Mouse (Mus musculus): ENCODE results near the gene Lrp4. TPM values are rescaled to one million over a fixed set of nuclear protein-coding genes. Genes with fewer than 3 reads are reported as not detected.
A peak's percentile ranks its signal among the peaks of the same experiment; 100 is the strongest.

The Lrp4 gene
- polyA plus RNA-seq, 1 experiment from 2014 or later, result 7.6 TPM

- TF ChIP-seq CTCF (IDR thresholded peaks at IDR 0.05; ENCODE audit: low read depth), result no peak
- Histone ChIP-seq H3K27me3 (ENCODE audit: insufficient read depth, low read length) (no peaks in the 10 kb centered on the region), H3K4me2 (no peak overlapping the region), H3K4me1 (ENCODE audit: insufficient read depth) (peaks cover 2% of the 10 kb centered on the region; the same call in 1 of the 2 replicates), H3K36me3 (ENCODE audit: insufficient read depth) (peaks cover 7% of the 10 kb centered on the region; the same call in 1 of the 2 replicates), H3K27ac (ENCODE audit: low read depth) (peak overlapping the region; percentile 72), H3K4me3 (ENCODE audit: low read depth, low read length) (no peak overlapping the region), H3K9ac (no peak overlapping the region), H3K9me3 (ENCODE audit: low read depth, low read length) (no peaks in the 10 kb centered on the region)
- peak; percentile 50 for DNase-seq
- 50% methylated on average over 8 of the region's 8 CpGs for WGBS
- no peak for ATAC-seq (ENCODE audit: insufficient read depth)
Observed at GRCm38 (mm10) chr2:91467613-91468012, 10.3 kb downstream of the Lrp4 start.

GRCm38 (mm10) chr2:91470055-91470647 is 12.8 kb downstream of the Lrp4 start:
- no peaks in the 10 kb centered on the region; the same call in 1 of the 2 replicates for H3K4me1 ChIP-seq (ENCODE audit: insufficient read depth)
- no peak overlapping the region for H3K9ac ChIP-seq
- no peak overlapping the region for H3K27ac ChIP-seq (ENCODE audit: low read depth)
- ATAC-seq (ENCODE audit: insufficient read depth) (no peak), DNase-seq (no peak)
- 40% methylated on average over 7 of the region's 7 CpGs for WGBS
- no peak overlapping the region for H3K4me2 ChIP-seq
- H3K36me3 ChIP-seq (ENCODE audit: insufficient read depth), result peaks cover 32% of the 10 kb centered on the region
- no peak overlapping the region for H3K4me3 ChIP-seq (ENCODE audit: low read depth, low read length)
- no peaks in the 10 kb centered on the region for H3K27me3 ChIP-seq (ENCODE audit: insufficient read depth, low read length)
- no peaks in the 10 kb centered on the region for H3K9me3 ChIP-seq (ENCODE audit: low read depth, low read length)
- no peak for TF ChIP-seq CTCF (IDR thresholded peaks at IDR 0.05; ENCODE audit: low read depth)

GRCm38 (mm10) chr2:91474358-91474757 is 17.0 kb downstream of the Lrp4 start:
- peak; percentile 88 for ATAC-seq (ENCODE audit: insufficient read depth)
- H3K4me2 ChIP-seq, result 0 out of 2 replicates have a peak overlapping the region, but pooled peaks have one; percentile 3
- TF ChIP-seq CTCF (IDR thresholded peaks at IDR 0.05; ENCODE audit: low read depth), result no peak
- no peaks in the 10 kb centered on the region for H3K4me1 ChIP-seq (ENCODE audit: insufficient read depth)
- DNase-seq, result peak; percentile 78
- no peaks in the 10 kb centered on the region for H3K27me3 ChIP-seq (ENCODE audit: insufficient read depth, low read length)
- WGBS, result 53% methylated on average over 12 of the region's 12 CpGs
- H3K9me3 ChIP-seq (ENCODE audit: low read depth, low read length), result no peaks in the 10 kb centered on the region
- peak overlapping the region; percentile 5; the same call in 1 of the 2 replicates for H3K27ac ChIP-seq (ENCODE audit: low read depth)
- no peak overlapping the region for H3K9ac ChIP-seq
- no peak overlapping the region for H3K4me3 ChIP-seq (ENCODE audit: low read depth, low read length)
- H3K36me3 ChIP-seq (ENCODE audit: insufficient read depth), result peaks cover 72% of the 10 kb centered on the region

- no peak overlapping the region for H3K4me2 ChIP-seq
- ATAC-seq (ENCODE audit: insufficient read depth), result no peak
- H3K27me3 ChIP-seq (ENCODE audit: insufficient read depth, low read length), result no peaks in the 10 kb centered on the region
- no peak overlapping the region for H3K27ac ChIP-seq (ENCODE audit: low read depth)
- H3K9ac ChIP-seq, result no peak overlapping the region
- DNase-seq, result no peak
- H3K4me1 ChIP-seq (ENCODE audit: insufficient read depth), result no peaks in the 10 kb centered on the region
- no peak for TF ChIP-seq CTCF (IDR thresholded peaks at IDR 0.05; ENCODE audit: low read depth)
- H3K4me3 ChIP-seq (ENCODE audit: low read depth, low read length), result no peak overlapping the region
- 64% methylated on average over 7 of the region's 7 CpGs for WGBS
- H3K9me3 ChIP-seq (ENCODE audit: low read depth, low read length), result no peaks in the 10 kb centered on the region
- H3K36me3 ChIP-seq (ENCODE audit: insufficient read depth), result peaks cover 87% of the 10 kb centered on the region
Observed at GRCm38 (mm10) chr2:91475791-91476190, 18.5 kb downstream of the Lrp4 start.

- no peaks in the 10 kb centered on the region for H3K27me3 ChIP-seq (ENCODE audit: insufficient read depth, low read length)
- no peaks in the 10 kb centered on the region for H3K9me3 ChIP-seq (ENCODE audit: low read depth, low read length)
- TF ChIP-seq CTCF (IDR thresholded peaks at IDR 0.05; ENCODE audit: low read depth), result no peak
- H3K4me1 ChIP-seq (ENCODE audit: insufficient read depth), result no peaks in the 10 kb centered on the region
- 63% methylated on average over 17 of the region's 17 CpGs for WGBS
- no peak overlapping the region for H3K27ac ChIP-seq (ENCODE audit: low read depth)
- H3K4me2 ChIP-seq, result no peak overlapping the region
- peaks cover 87% of the 10 kb centered on the region for H3K36me3 ChIP-seq (ENCODE audit: insufficient read depth)
- H3K4me3 ChIP-seq (ENCODE audit: low read depth, low read length), result no peak overlapping the region
- ATAC-seq (ENCODE audit: insufficient read depth), result no peak
- H3K9ac ChIP-seq, result no peak overlapping the region
- no peak for DNase-seq
Observed at GRCm38 (mm10) chr2:91476251-91476661, 18.9 kb downstream of the Lrp4 start.

GRCm38 (mm10) chr2:91476841-91477240 is 19.5 kb downstream of the Lrp4 start:
- DNase-seq (no peak), ATAC-seq (ENCODE audit: insufficient read depth) (no peak)
- H3K4me3 ChIP-seq (ENCODE audit: low read depth, low read length), result no peak overlapping the region
- no peaks in the 10 kb centered on the region for H3K27me3 ChIP-seq (ENCODE audit: insufficient read depth, low read length)
- no peaks in the 10 kb centered on the region for H3K4me1 ChIP-seq (ENCODE audit: insufficient read depth)
- WGBS, result 73% methylated on average over 7 of the region's 7 CpGs
- TF ChIP-seq CTCF (IDR thresholded peaks at IDR 0.05; ENCODE audit: low read depth), result no peak
- H3K27ac ChIP-seq (ENCODE audit: low read depth), result no peak overlapping the region
- H3K36me3 ChIP-seq (ENCODE audit: insufficient read depth), result peaks cover 91% of the 10 kb centered on the region
- H3K4me2 ChIP-seq, result no peak overlapping the region
- no peaks in the 10 kb centered on the region for H3K9me3 ChIP-seq (ENCODE audit: low read depth, low read length)
- no peak overlapping the region for H3K9ac ChIP-seq

GRCm38 (mm10) chr2:91480399-91480801 is 23.1 kb downstream of the Lrp4 start:
- ATAC-seq (ENCODE audit: insufficient read depth), result 0 out of 2 replicates have a peak, but pooled peaks have one; percentile 25
- TF ChIP-seq CTCF (IDR thresholded peaks at IDR 0.05; ENCODE audit: low read depth), result no peak
- Histone ChIP-seq H3K36me3 (ENCODE audit: insufficient read depth) (peaks cover 86% of the 10 kb centered on the region), H3K4me1 (ENCODE audit: insufficient read depth) (no peaks in the 10 kb centered on the region), H3K9ac (no peak overlapping the region), H3K4me3 (ENCODE audit: low read depth, low read length) (no peak overlapping the region), H3K9me3 (ENCODE audit: low read depth, low read length) (no peaks in the 10 kb centered on the region), H3K27ac (ENCODE audit: low read depth) (no peak overlapping the region), H3K27me3 (ENCODE audit: insufficient read depth, low read length) (no peaks in the 10 kb centered on the region), H3K4me2 (no peak overlapping the region)
- no peak for DNase-seq
- WGBS, result 93% methylated on average over 9 of the region's 9 CpGs
